Mouse (Mus musculus) bone marrow macrophage, adult 2 months (primary cell): Measurements from ENCODE around the gene Drg1.

ENCODE experiments used
- CTCF ChIP-seq: IDR thresholded peaks from 2 replicates; pipeline ENCODE4 v1.5.1; 2012; ENCODE audit warnings: low read depth, mild to moderate bottlenecking, low read length, moderate library complexity
- POLR2A ChIP-seq: IDR thresholded peaks from 2 replicates; pipeline ENCODE4 v1.6.1; 2012; ENCODE audit warnings: mild to moderate bottlenecking, low read depth, low read length, borderline replicate concordance

- TF ChIP-seq CTCF (no peak), POLR2A (no peak)
These were observed 25.8 kb upstream of the Drg1 start for GRCm38 (mm10) chr11:3292062-3292421.
